Mouse (Mus musculus) spleen, postnatal 4 days (tissue): ENCODE data around the gene Pgk2.
"Not testable (repeated sequence)": the region's sequence is repeated elsewhere in the genome, so short reads cannot be mapped to it uniquely, and the experiment has no call there.

Experiments
- DNase-seq, 2 experiments: peaks; one replicate each; pipeline ENCODE4 v3.0.0; 2022; ENCODE audit warnings: low spot score in 2 of 2

Gene Pgk2

GRCm38 (mm10) chr17:40208540-40208939 is at the start of gene Pgk2:
TSS of gene Pgk2 (minus strand) at chr17:40208640.
- DNase-seq, result no peak

DNA sequence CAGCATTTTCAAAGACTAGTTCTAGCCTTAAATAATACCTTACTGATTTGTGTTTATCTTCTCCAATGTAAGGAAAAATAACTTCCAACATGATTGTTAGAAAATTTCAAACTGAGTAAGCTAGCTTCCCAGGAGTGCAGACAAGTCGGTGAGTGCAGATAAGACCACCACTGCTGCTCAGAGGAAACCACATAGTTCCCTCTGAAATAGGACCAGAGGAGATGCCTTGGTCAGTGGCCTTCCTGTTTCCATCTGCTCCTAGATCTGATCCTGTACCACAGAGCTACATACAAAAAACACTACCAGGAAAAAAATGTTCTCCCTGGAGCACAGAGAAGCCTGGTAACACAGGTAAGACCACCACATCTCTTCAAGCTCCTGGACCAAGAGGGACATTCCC is 44.0 kb upstream of the Pgk2 start:
- DNase-seq, result no peak

- DNase-seq, result no peak
Observed at GRCm38 (mm10) chr17:40242135-40242534, 33.7 kb upstream of the Pgk2 start, which contains the start of gene Crisp3. TSS of gene Crisp3 (minus strand) at chr17:40242288.

- not testable (repeated sequence) for DNase-seq
Observed at GRCm38 (mm10) chr17:40201803-40202202, 6.6 kb downstream of the Pgk2 start.

- not testable (repeated sequence) for DNase-seq
Observed at GRCm38 (mm10) chr17:40190192-40190591, 18.2 kb downstream of the Pgk2 start.

- DNase-seq, result not testable (repeated sequence)
Observed at GRCm38 (mm10) chr17:40157729-40158359, 50.6 kb downstream of the Pgk2 start.
